ENCODE assay signal across 14 mouse cellular contexts in genomic region chr4:134985626-134986335, GRCm38 (mm10). TPM values are rescaled to one million over a fixed set of nuclear protein-coding genes. Genes with fewer than 3 reads are reported as not detected.
DNase-seq lines count a peak whose midpoint lies in the region; ATAC-seq lines count a peak whose summit lies in the region.
"Had no signal": no experiment of that assay in that cellular context is flagged by ENCODE, and none has a peak within 500 bp of the region (broad histone marks: within the 10 kb centered on the region; RNA-seq: fewer than 3 reads in every experiment).

No protein-coding gene starts in this region.

- no peak overlapping the region for H3K9ac ChIP-seq in limb, embryonic 15.5 days
- no peak overlapping the region for H3K9ac ChIP-seq in midbrain, embryonic 14.5 days (replicated peaks; ENCODE audit: low read length)
- H3K9ac ChIP-seq: embryonic facial prominence, embryonic 13.5 days; intestine, embryonic 15.5 days; liver, embryonic 14.5 days had no signal

- no peaks in the 10 kb centered on the region for H3K27me3 ChIP-seq in limb, embryonic 15.5 days
- no peaks in the 10 kb centered on the region for H3K27me3 ChIP-seq in midbrain, embryonic 14.5 days (ENCODE audit: control insufficient read depth, insufficient read depth, low read length)
- H3K27me3 ChIP-seq: embryonic facial prominence, embryonic 13.5 days; intestine, embryonic 15.5 days had no signal

- H3K27ac ChIP-seq in limb, embryonic 15.5 days: peak overlapping the region; percentile 38; the same call in 1 of the 2 replicates
- no peak overlapping the region for H3K27ac ChIP-seq in midbrain, embryonic 14.5 days (replicated peaks; ENCODE audit: low read depth, low read length)
- H3K27ac ChIP-seq: embryonic facial prominence, embryonic 13.5 days; forebrain, embryonic 10.5 days; intestine, embryonic 15.5 days; liver, embryonic 14.5 days had no signal

- no peaks in the 10 kb centered on the region for H3K9me3 ChIP-seq in limb, embryonic 15.5 days
- no peaks in the 10 kb centered on the region for H3K9me3 ChIP-seq in midbrain, embryonic 14.5 days (ENCODE audit: control insufficient read depth, low read length)
- H3K9me3 ChIP-seq: embryonic facial prominence, embryonic 13.5 days; forebrain, embryonic 10.5 days; intestine, embryonic 15.5 days had no signal

- H3K36me3 ChIP-seq in limb, embryonic 15.5 days: no peaks in the 10 kb centered on the region
- no peaks in the 10 kb centered on the region for H3K36me3 ChIP-seq in midbrain, embryonic 14.5 days (ENCODE audit: control insufficient read depth, insufficient read depth, low read length)
- H3K36me3 ChIP-seq: embryonic facial prominence, embryonic 13.5 days; forebrain, embryonic 10.5 days; intestine, embryonic 15.5 days had no signal

- no peak for ATAC-seq in limb, embryonic 15.5 days (ENCODE audit: insufficient number of reproducible peaks, low FRiP score, low TSS enrichment, low read depth)
- no peak for ATAC-seq in midbrain, embryonic 14.5 days (ENCODE audit: low FRiP score, low TSS enrichment)
- ATAC-seq: intestine, embryonic 15.5 days had no signal

- no peak overlapping the region for H3K4me2 ChIP-seq in limb, embryonic 15.5 days
- H3K4me2 ChIP-seq in midbrain, embryonic 14.5 days (ENCODE audit: low read length): no peak overlapping the region
- H3K4me2 ChIP-seq: embryonic facial prominence, embryonic 13.5 days; intestine, embryonic 15.5 days had no signal

- DNase-seq in left cerebral cortex, postnatal 4 days: peak; percentile 30
- DNase-seq in left cerebral cortex, postnatal 14 days (ENCODE audit: low spot score in 2 of 2): no peak
- DNase-seq in brain, adult 2 months (ENCODE audit: low read depth, low spot score): peak; percentile 57
- DNase-seq in cerebellum, adult 8-10 months: peak; percentile 34
- DNase-seq in embryo, embryonic 10 days (ENCODE audit: low spot score): no peak
- no peak for DNase-seq in midbrain, embryonic 14.5 days
- DNase-seq: adrenal gland, postnatal 25 days; lung, postnatal 14 days; thymus, adult 2 months had no signal

- H3K4me3 ChIP-seq in limb, embryonic 15.5 days: no peak overlapping the region
- H3K4me3 ChIP-seq in midbrain, embryonic 14.5 days (replicated peaks; ENCODE audit: low read depth, low read length): no peak overlapping the region
- H3K4me3 ChIP-seq: embryonic facial prominence, embryonic 13.5 days; forebrain, embryonic 10.5 days; intestine, embryonic 15.5 days had no signal

- peaks cover 25% of the 10 kb centered on the region for H3K4me1 ChIP-seq in limb, embryonic 15.5 days
- H3K4me1 ChIP-seq in midbrain, embryonic 14.5 days (ENCODE audit: control insufficient read depth, insufficient read depth, low read length): no peaks in the 10 kb centered on the region

- WGBS in limb, embryonic 15.5 days: 67% methylated on average over 11 of the region's 11 CpGs
- 88% methylated on average over 11 of the region's 11 CpGs for WGBS in midbrain, embryonic 14.5 days

- intact Hi-C loops in left cerebral cortex, postnatal 4 days (cut with DNase I): no loop called here
- intact Hi-C loops in left cerebral cortex, postnatal 14 days (cut with DNase I): no loop called here

RNA-seq across cellular contexts. Expression of gene Syf2, which starts 55.1 kb away (rescaled TPM):
- total RNA-seq in left cerebral cortex, postnatal 4 days (2021): 10 to 100 TPM; 37.5 to 40.4 TPM
- 10 to 100 TPM; 39.0 to 39.1 TPM for total RNA-seq in left cerebral cortex, postnatal 14 days (2021)
- 76.6 and 80.6 TPM in 2 replicates for polyA plus RNA-seq in limb, embryonic 15.5 days (2015; fragmentation: Nextera tagmentation; extraction: Ambion mirVana)
- polyA plus RNA-seq in midbrain, embryonic 14.5 days (2014; fragmentation: Nextera tagmentation; extraction: Ambion mirVana): 53.4 and 61.2 TPM in 2 replicates

Comparison
In these comparisons a context has a peak if more than half of its experiments do, and no peak if none do; other contexts are left out.
1. DNase-seq: peak in left cerebral cortex, postnatal 4 days (single experiment), brain, adult 2 months (single experiment) and cerebellum, adult 8-10 months (single experiment); none in left cerebral cortex, postnatal 14 days (0 of 2), embryo, embryonic 10 days (single experiment) and midbrain, embryonic 14.5 days (single experiment).